Mouse (Mus musculus): ENCODE measurements around the gene Ddx39b. TPM values are rescaled to one million over a fixed set of nuclear protein-coding genes. Genes with fewer than 3 reads are reported as not detected.
A peak's percentile ranks its signal among the peaks of the same experiment; 100 is the strongest.

Ddx39b gene
- total and polyA plus RNA-seq, 3 experiments: 206 to 787 (median 581) TPM

- Histone ChIP-seq H3K27ac (ENCODE audit: control insufficient read depth, low read depth, low read length) (peak overlapping the region; percentile 94), H3K36me3 (ENCODE audit: control insufficient read depth in 1 of 2, insufficient read depth in 2 of 2, low read length in 2 of 2) (peaks cover 25 to 31% of the 10 kb centered on the region in 2 experiments), H3K27me3 (ENCODE audit: control insufficient read depth in 1 of 2, insufficient read depth in 2 of 2, low read length in 2 of 2) (no peaks in the 10 kb centered on the region), H3K9ac (ENCODE audit: control insufficient read depth, low read depth, low read length, poor library complexity, severe bottlenecking) (peak overlapping the region; percentile 96), H3K9me3 (replicated peaks; ENCODE audit: insufficient read depth, low read length) (no peaks in the 10 kb centered on the region), H3K4me3 (ENCODE audit: control insufficient read depth in 1 of 2, insufficient read depth in 1 of 2, low read depth in 2 of 2, low read length in 2 of 2) (peak overlapping the region; percentile 79 to 95), H3K4me1 (ENCODE audit: control insufficient read depth in 1 of 2, insufficient read depth in 2 of 2, low read length in 2 of 2) (peaks cover 5 to 28% of the 10 kb centered on the region in 2 experiments; a peak in 3 of 4 replicates), H3K79me2 (ENCODE audit: control insufficient read depth, insufficient read depth, low read length, poor library complexity) (peaks cover 57% of the 10 kb centered on the region)
- DNase-seq (ENCODE audit: low read depth, low spot score): peak; percentile 89
- TF ChIP-seq HCFC1 (IDR thresholded peaks at IDR 0.05; ENCODE audit: low read depth, low read length) (no peak), TCF12 (IDR thresholded peaks at IDR 0.05; ENCODE audit: low read depth, low read length) (peak; percentile 60; the same call in 1 of the 2 replicates), GATA1 (IDR thresholded peaks at IDR 0.05; ENCODE audit: low read depth, low read length) (peak; percentile 79), POLR2A (IDR thresholded peaks at IDR 0.05; ENCODE audit: control insufficient read depth in 1 of 2, insufficient read depth in 1 of 2, low read depth in 1 of 2, low read length in 2 of 2, poor library complexity in 1 of 2) (peak; percentile 59 to 90), UBTF (IDR thresholded peaks at IDR 0.05; ENCODE audit: borderline replicate concordance, insufficient read depth, low read depth, low read length) (0 out of 2 replicates have a peak, but pooled peaks have one; percentile 63), CTCF (IDR thresholded peaks at IDR 0.05 in 2 of 3, conservative IDR thresholded peaks at IDR 0.05 in 1 of 3; ENCODE audit: control insufficient read depth in 1 of 3, insufficient read depth in 1 of 3, low read depth in 2 of 3, low read length in 3 of 3, poor library complexity in 1 of 3, severe bottlenecking in 1 of 3) (peak in 1 of 3 experiments; percentile 13; a peak in 3 of 6 replicates), MAZ (IDR thresholded peaks at IDR 0.05; ENCODE audit: low read depth, low read length) (0 out of 2 replicates have a peak, but pooled peaks have one; percentile 1), NRF1 (IDR thresholded peaks at IDR 0.05; ENCODE audit: insufficient read depth, low read depth, low read length, poor library complexity, severe bottlenecking) (peak; percentile 52; the same call in 1 of the 2 replicates), POLR2AphosphoS2 (IDR thresholded peaks at IDR 0.05; ENCODE audit: low read length) (peak; percentile 56; the same call in 1 of the 2 replicates), NELFE (IDR thresholded peaks at IDR 0.05; ENCODE audit: low read depth, low read length) (peak; percentile 77), MYC (IDR thresholded peaks at IDR 0.05; ENCODE audit: low read depth, low read length) (peak; percentile 84), GABPA (IDR thresholded peaks at IDR 0.05; ENCODE audit: low read depth, low read length) (no peak), TBP (IDR thresholded peaks at IDR 0.05; ENCODE audit: low read depth, low read length) (peak; percentile 94), MXI1 (IDR thresholded peaks at IDR 0.05; ENCODE audit: low read depth, low read length) (peak; percentile 91), CHD2 (IDR thresholded peaks at IDR 0.05; ENCODE audit: low read length) (no peak), MAX (IDR thresholded peaks at IDR 0.05; ENCODE audit: low read length) (peak; percentile 74), ZMIZ1 (IDR thresholded peaks at IDR 0.05; ENCODE audit: low read depth, low read length) (peak; percentile 33; the same call in 1 of the 2 replicates), ETS1 (IDR thresholded peaks at IDR 0.05; ENCODE audit: low read depth, low read length) (peak; percentile 40; the same call in 1 of the 2 replicates), ELF1 (IDR thresholded peaks at IDR 0.05; ENCODE audit: low read depth, low read length) (no peak; the same call in 1 of the 2 replicates), SIN3A (IDR thresholded peaks at IDR 0.05; ENCODE audit: low read length) (peak; percentile 88)
Observed at GRCm38 (mm10) chr17:35242015-35242941, 732 bp downstream of the Ddx39b start.
